Mouse (Mus musculus) mesoderm, embryonic 11.5 days (tissue): ENCODE data around the gene Cited4.

Experiments
- DNase-seq: peaks from one replicate; pipeline ENCODE4 v3.0.0-alpha.2; 2012; ENCODE audit warnings: low read depth, low spot score

The Cited4 gene

DNA sequence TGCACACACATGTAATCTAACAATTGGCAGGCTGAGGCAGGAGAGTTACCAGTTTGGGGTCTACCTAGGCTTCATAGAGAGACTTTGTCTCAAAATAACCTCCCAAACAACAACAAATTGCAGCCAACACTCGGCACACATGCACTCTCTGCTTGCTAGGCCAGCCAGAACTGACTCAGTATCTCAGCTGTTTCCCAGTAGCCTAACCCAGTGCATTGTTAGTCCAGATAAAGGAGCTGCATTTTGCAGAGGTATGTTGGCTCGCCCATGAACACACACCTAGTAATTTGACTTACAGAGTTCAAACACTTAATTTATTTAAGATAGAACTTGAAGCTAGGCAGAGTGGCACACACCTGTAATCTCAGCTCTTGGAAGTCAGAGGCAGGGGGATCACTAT, 9.3 kb downstream of the Cited4 start:
- no peak for DNase-seq

- no peak for DNase-seq
Observed at GRCm38 (mm10) chr4:120680953-120681352, 14.6 kb downstream of the Cited4 start.

DNA sequence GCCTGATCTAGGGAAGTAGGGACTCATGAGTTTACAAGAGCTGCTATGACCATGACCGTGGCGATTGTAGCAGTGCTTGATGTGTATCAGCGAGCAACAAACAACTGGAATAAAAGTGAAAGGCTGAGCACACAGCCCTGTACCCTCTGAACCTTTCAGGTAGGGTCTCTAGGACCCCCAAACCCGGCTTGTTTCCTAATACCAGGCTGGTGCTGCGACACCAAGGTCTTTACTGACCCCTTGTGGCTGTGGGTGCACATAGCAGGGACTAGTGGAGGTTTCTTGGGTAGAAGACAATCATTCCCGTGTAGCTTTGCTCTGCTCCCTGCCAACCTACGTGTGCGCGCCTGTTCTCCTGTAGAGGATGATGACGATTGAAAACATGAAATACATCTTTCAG, 15.8 kb downstream of the Cited4 start:
- peak; percentile 73 for DNase-seq

DNA sequence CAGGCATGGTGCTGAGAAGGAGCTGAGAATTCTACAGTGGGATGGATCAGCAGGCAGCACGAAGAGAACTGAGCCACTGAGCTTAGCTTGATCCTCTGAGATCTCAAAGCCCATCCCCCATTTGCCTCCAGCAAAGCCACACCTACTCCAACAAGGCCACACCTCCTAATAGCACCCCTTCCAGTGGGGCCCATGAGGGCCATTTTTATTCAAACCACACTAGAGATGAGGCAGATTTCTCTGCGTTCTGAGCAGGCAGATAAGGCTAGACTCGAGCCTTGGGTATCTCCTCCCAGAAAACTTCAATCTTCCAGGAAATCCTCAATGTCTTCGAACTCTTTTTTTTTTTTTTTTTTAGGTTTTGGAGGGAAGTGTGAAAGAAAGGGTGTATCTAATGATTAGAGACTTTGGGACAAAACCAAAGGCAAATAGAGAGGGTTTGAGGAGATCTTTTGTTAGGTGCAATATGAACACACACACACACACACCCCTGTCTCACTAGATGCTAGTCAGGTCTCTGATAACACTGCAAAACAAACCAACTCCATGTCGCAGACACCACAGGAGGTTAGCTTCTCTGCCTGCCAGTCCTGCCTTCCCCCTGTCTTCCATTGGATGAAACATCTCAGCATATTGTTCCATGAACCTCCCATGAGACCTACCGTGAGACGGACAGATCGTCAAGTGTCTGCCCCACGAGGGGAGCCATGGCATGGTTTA, 17.1 kb downstream of the Cited4 start:
- no peak for DNase-seq

DNA sequence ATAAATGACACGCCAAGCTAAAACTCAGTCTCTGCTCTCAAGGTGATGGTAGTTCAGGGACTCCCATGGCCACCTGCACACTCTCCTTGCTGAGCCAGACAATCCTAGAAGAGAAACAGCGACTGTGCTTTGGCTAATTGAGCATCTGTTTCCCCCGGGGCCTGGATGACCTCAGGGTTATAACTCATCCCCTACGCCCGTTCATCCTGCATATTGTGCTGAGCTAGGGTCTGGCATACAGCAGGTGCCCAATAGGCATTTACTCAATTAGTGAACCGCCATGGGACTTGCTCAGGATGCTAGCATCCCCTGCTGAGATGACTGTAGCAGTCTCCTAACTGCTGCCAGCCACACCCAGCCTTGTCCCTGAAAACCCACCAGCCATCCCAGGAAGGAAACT, 20.9 kb downstream of the Cited4 start:
- DNase-seq, result peak; percentile 54

GRCm38 (mm10) chr4:120689317-120689716, 22.9 kb downstream of the Cited4 start:
- no peak for DNase-seq

GRCm38 (mm10) chr4:120692717-120693116, 26.3 kb downstream of the Cited4 start:
- DNase-seq, result peak; percentile 62

GRCm38 (mm10) chr4:120697353-120697752, 31.0 kb downstream of the Cited4 start:
- no peak for DNase-seq

DNA sequence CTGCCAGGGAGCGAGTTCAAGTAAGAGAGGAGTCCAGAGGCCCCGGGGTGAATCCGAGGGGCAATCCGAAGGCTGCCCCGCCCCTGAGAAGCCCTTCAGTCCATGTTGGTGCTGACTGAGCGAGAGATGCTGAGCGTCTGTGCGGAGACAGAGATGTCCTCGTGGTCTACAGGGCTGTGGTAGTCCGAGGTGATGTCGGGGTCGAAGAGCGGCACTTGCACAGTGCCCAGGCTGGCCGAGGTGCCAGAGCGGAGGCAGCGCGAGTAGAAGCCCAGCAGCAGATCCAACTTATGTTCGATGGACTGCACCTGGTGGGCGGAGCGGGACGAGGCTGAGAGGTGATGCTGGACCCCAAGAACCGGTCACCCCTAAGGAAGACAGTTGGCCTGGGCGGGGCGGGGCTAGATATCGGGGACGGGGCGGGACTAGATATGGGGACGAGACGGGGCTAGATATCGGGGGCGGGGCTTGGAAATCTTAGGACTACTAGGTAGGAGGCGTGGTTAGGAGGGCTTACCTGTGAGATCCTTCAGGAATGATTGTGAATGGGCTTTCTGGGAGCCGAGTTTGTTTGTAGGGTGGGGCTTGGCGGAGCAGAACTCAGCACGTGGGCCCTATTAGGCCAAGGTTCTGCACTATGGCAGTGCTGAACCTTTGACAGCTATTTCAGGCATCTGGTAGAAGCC, 31.6 kb downstream of the Cited4 start:
- DNase-seq, result no peak

DNA sequence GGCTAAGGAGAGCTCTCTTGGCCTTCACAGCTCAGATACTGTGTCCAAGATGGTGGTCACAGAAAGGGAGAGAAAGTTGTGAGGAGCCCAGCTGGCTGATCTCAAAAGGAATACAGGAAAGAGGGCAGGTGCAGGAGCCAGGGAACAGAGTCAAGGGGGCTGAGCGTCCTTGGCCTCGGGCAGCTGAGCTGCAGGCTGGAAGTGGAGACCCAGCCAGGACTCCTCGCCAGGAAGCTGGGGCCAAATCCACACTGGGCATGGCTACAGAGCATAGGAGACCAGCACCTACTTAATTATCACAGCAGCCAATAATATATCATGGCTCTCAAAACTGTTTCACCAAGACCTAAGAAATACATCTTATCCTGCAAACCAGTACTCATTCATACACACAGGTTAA, 34.8 kb downstream of the Cited4 start:
- DNase-seq, result no peak

DNA sequence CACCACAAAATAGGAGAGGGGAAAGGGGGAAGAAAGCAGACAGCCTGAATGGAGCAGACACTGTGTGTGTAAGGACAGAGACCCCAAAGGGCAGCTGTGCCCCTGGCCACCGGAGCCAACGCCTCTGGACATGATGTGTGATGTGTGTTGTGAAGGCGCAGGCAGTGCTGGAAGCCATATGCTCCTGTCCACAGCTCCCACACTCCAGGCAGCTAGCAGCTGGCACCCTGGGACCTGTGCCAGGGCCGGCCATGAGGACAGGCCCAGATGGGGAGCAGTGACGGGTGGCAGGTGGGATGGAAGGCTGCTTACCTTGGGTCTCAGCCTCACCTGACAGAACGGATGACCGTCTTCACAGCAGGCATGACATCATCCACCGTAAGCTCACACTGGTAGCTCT, 35.7 kb downstream of the Cited4 start:
- no peak for DNase-seq

GRCm38 (mm10) chr4:120702511-120702910, 36.1 kb downstream of the Cited4 start:
- no peak for DNase-seq

- DNase-seq, result no peak
Observed at GRCm38 (mm10) chr4:120712236-120712635, 45.9 kb downstream of the Cited4 start.

- no peak for DNase-seq
Observed at GRCm38 (mm10) chr4:120713021-120713420, 46.6 kb downstream of the Cited4 start.

DNA sequence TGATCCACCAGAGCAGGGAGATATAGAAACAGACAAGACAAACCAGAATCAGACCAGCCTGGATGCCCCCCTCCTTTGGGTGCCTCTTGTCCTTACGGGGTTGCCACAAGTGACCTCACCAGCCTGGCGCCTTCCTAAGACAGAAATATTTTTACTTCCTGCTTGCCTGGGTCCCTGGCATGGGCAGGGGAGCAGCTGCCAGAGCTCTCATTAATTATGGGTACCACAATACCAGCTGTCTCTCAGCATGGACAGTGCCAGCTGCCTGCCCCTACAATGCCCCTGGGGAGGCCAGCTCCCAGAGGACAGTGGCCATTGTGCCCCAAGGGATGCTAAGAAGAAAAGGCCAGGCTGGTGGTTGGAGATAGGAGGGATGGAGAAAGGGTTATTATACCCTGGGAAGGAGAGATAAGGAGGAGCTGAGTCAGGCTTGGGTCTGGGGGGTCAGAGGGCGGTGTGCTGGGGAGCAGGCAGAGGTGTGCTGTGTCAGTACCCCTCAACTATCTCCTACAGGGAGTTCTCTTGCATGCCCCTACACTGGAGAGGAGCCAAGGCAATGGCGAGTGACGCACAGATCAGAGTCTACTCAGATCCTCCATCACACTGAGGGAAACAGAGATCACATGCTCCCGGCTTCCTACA, 47.6 kb downstream of the Cited4 start:
- no peak for DNase-seq

GRCm38 (mm10) chr4:120716141-120716571, 49.8 kb downstream of the Cited4 start:
- DNase-seq, result peak; percentile 71

DNA sequence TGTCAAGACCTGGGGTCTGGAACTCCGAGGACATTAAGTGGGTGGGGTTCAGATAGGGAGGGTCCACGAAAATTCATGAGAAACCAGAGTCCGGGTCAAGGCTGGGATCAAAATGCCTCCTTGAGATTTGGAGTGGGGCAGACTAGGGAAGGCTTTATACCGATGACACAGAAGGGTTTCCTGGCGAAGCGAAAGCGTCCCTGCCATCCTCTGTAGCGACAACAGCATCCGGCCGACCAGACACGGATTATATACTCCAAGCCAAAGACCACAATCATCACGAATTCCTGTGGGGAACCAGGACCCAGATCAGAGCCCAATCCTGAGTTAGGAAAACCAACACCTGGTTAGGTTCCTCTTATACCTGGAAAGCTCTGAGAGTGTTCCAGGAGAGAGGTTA, 50.4 kb downstream of the Cited4 start:
- DNase-seq, result no peak
